Mouse (Mus musculus): ENCODE results near the gene Tanc1.
"Not testable (repeated sequence)": the region's sequence is repeated elsewhere in the genome, so short reads cannot be mapped to it uniquely, and the experiment has no call there.

Gene Tanc1

GRCm38 (mm10) chr2:59611831-59612732, at the start of gene Tanc1:
Gene Tanc1 (plus strand): TSS chr2:59612042.
- in situ Hi-C loops (cut with MboI) = no loop called here

GRCm38 (mm10) chr2:59562215-59562614, 49.6 kb upstream of the Tanc1 start:
- in situ Hi-C loops (cut with MboI) = no loop called here

GRCm38 (mm10) chr2:59562696-59563095, 49.1 kb upstream of the Tanc1 start:
- in situ Hi-C loops (cut with MboI) = no loop called here

- in situ Hi-C loops (cut with MboI) = not testable (repeated sequence)
These were observed 47.7 kb upstream of the Tanc1 start for GRCm38 (mm10) chr2:59564029-59564611.

- in situ Hi-C loops (cut with MboI) = no loop called here
These were observed 46.9 kb upstream of the Tanc1 start for GRCm38 (mm10) chr2:59564947-59565346.

- in situ Hi-C loops (cut with MboI) = no loop called here
These were observed 30.9 kb upstream of the Tanc1 start for GRCm38 (mm10) chr2:59580939-59581338.

GRCm38 (mm10) chr2:59583961-59584360, 27.9 kb upstream of the Tanc1 start:
- in situ Hi-C loops (cut with MboI) = no loop called here

GRCm38 (mm10) chr2:59587387-59588095, 24.3 kb upstream of the Tanc1 start:
- in situ Hi-C loops (cut with MboI) = no loop called here

GRCm38 (mm10) chr2:59588096-59588405, 23.8 kb upstream of the Tanc1 start:
- in situ Hi-C loops (cut with MboI) = no loop called here

GRCm38 (mm10) chr2:59593341-59593902, 18.4 kb upstream of the Tanc1 start:
- in situ Hi-C loops (cut with MboI) = no loop called here

GRCm38 (mm10) chr2:59594095-59594494, 17.7 kb upstream of the Tanc1 start:
- in situ Hi-C loops (cut with MboI) = no loop called here

- in situ Hi-C loops (cut with MboI) = no loop called here
These were observed 15.3 kb upstream of the Tanc1 start for GRCm38 (mm10) chr2:59596545-59596944.

- in situ Hi-C loops (cut with MboI) = no loop called here
These were observed 13.6 kb upstream of the Tanc1 start for GRCm38 (mm10) chr2:59598286-59598685.

- in situ Hi-C loops (cut with MboI) = no loop called here
These were observed 12.9 kb upstream of the Tanc1 start for GRCm38 (mm10) chr2:59598894-59599293.

GRCm38 (mm10) chr2:59599338-59600111, 12.3 kb upstream of the Tanc1 start:
- in situ Hi-C loops (cut with MboI) = no loop called here

- in situ Hi-C loops (cut with MboI) = no loop called here
These were observed 11.6 kb upstream of the Tanc1 start for GRCm38 (mm10) chr2:59600123-59600840.

GRCm38 (mm10) chr2:59600980-59601379, 10.9 kb upstream of the Tanc1 start:
- in situ Hi-C loops (cut with MboI) = no loop called here

- in situ Hi-C loops (cut with MboI) = no loop called here
These were observed 10.4 kb upstream of the Tanc1 start for GRCm38 (mm10) chr2:59601452-59601851.

GRCm38 (mm10) chr2:59608958-59609357, 2.9 kb upstream of the Tanc1 start:
- in situ Hi-C loops (cut with MboI) = no loop called here

GRCm38 (mm10) chr2:59611216-59611810, 529 bp upstream of the Tanc1 start:
- in situ Hi-C loops (cut with MboI) = no loop called here

Measured in mature B cell (primary cell).